Mouse (Mus musculus): ENCODE measurements around the gene Vmn1r1.
"Not testable (repeated sequence)": the region's sequence is repeated elsewhere in the genome, so short reads cannot be mapped to it uniquely, and the experiment has no call there.

Gene Vmn1r1

GRCm38 (mm10) chr1:182164386-182164785 is at the start of gene Vmn1r1:
Gene Vmn1r1, minus strand, starts transcription at chr1:182164486.
- no peak for DNase-seq (ENCODE audit: low spot score)

- DNase-seq (ENCODE audit: low spot score): no peak
Observed at GRCm38 (mm10) chr1:182210322-182210721, 46.0 kb upstream of the Vmn1r1 start.

- no peak for DNase-seq (ENCODE audit: low spot score)
Observed at GRCm38 (mm10) chr1:182192581-182192980, 28.3 kb upstream of the Vmn1r1 start.

- DNase-seq (ENCODE audit: low spot score): no peak
Observed at GRCm38 (mm10) chr1:182191816-182192545, 27.7 kb upstream of the Vmn1r1 start.

- DNase-seq (ENCODE audit: low spot score): no peak
Observed at GRCm38 (mm10) chr1:182191181-182191580, 26.9 kb upstream of the Vmn1r1 start.

GRCm38 (mm10) chr1:182189669-182190440 is 25.6 kb upstream of the Vmn1r1 start:
- no peak for DNase-seq (ENCODE audit: low spot score)

- not testable (repeated sequence) for DNase-seq (ENCODE audit: low spot score)
Observed at GRCm38 (mm10) chr1:182182449-182182848, 18.2 kb upstream of the Vmn1r1 start.

- DNase-seq (ENCODE audit: low spot score): no peak
Observed at GRCm38 (mm10) chr1:182181456-182182305, 17.4 kb upstream of the Vmn1r1 start.

- not testable (repeated sequence) for DNase-seq (ENCODE audit: low spot score)
Observed at GRCm38 (mm10) chr1:182176985-182177384, 12.7 kb upstream of the Vmn1r1 start.

- not testable (repeated sequence) for DNase-seq (ENCODE audit: low spot score)
Observed at GRCm38 (mm10) chr1:182170206-182170605, 5.9 kb upstream of the Vmn1r1 start.

GRCm38 (mm10) chr1:182162951-182163350 is 1.3 kb downstream of the Vmn1r1 start:
- no peak for DNase-seq (ENCODE audit: low spot score)

GRCm38 (mm10) chr1:182159575-182159974 is 4.7 kb downstream of the Vmn1r1 start:
- DNase-seq (ENCODE audit: low spot score): no peak

GRCm38 (mm10) chr1:182157734-182158133 is 6.6 kb downstream of the Vmn1r1 start:
- no peak for DNase-seq (ENCODE audit: low spot score)

GRCm38 (mm10) chr1:182149966-182150365 is 14.3 kb downstream of the Vmn1r1 start:
- no peak for DNase-seq (ENCODE audit: low spot score)

- no peak for DNase-seq (ENCODE audit: low spot score)
Observed at GRCm38 (mm10) chr1:182148864-182149514, 15.3 kb downstream of the Vmn1r1 start.

- no peak for DNase-seq (ENCODE audit: low spot score)
Observed at GRCm38 (mm10) chr1:182145546-182145945, 18.7 kb downstream of the Vmn1r1 start.

- no peak for DNase-seq (ENCODE audit: low spot score)
Observed at GRCm38 (mm10) chr1:182143288-182143687, 21.0 kb downstream of the Vmn1r1 start.

GRCm38 (mm10) chr1:182142725-182143124 is 21.6 kb downstream of the Vmn1r1 start:
- DNase-seq (ENCODE audit: low spot score): no peak

- DNase-seq (ENCODE audit: low spot score): peak; percentile 85
Observed at GRCm38 (mm10) chr1:182140370-182140769, 23.9 kb downstream of the Vmn1r1 start.

GRCm38 (mm10) chr1:182139937-182140336 is 24.3 kb downstream of the Vmn1r1 start:
- no peak for DNase-seq (ENCODE audit: low spot score)

GRCm38 (mm10) chr1:182138172-182138571 is 26.1 kb downstream of the Vmn1r1 start:
- no peak for DNase-seq (ENCODE audit: low spot score)

All from layer of hippocampus, adult 11-12 months (tissue).